19 mouse cellular contexts compared by ENCODE assay signal in genomic region chr11:68756456-68757348, GRCm38 (mm10).
DNase-seq lines count a peak whose midpoint lies in the region; ATAC-seq and TF ChIP-seq lines count a peak whose summit lies in the region.
"Had no signal": no experiment of that assay in that cellular context is flagged by ENCODE, and none has a peak within 500 bp of the region (broad histone marks: within the 10 kb centered on the region; RNA-seq: fewer than 3 reads in every experiment).

No protein-coding gene starts in this region.

- no peak for TF ChIP-seq POLR2A in limb, embryonic 14.5 days (IDR thresholded peaks at IDR 0.05; ENCODE audit: borderline replicate concordance, extremely low read depth, insufficient read depth, insufficient read length)

- ATAC-seq in limb, embryonic 14.5 days (ENCODE audit: low FRiP score, low read depth) = no peak
- ATAC-seq in embryonic facial prominence, embryonic 12.5 days (ENCODE audit: insufficient number of reproducible peaks, insufficient read depth, low FRiP score, low TSS enrichment) = no peak
- ATAC-seq in liver, postnatal 0 days = peak; percentile 74
- ATAC-seq: lung, postnatal 0 days had no signal

- no peak for TF ChIP-seq CTCF in liver, postnatal 0 days (IDR thresholded peaks at IDR 0.05; ENCODE audit: low read depth)

- WGBS in limb, embryonic 14.5 days = 55% methylated on average over 11 of the region's 11 CpGs
- 87% methylated on average over 11 of the region's 11 CpGs for WGBS in limb, embryonic 10.5 days
- 46% methylated on average over 11 of the region's 11 CpGs for WGBS in embryonic facial prominence, embryonic 12.5 days
- WGBS in liver, postnatal 0 days (ENCODE audit: insufficient replicate concordance) = 71% methylated on average over 11 of the region's 11 CpGs

- no peak overlapping the region for H3K4me3 ChIP-seq in limb, embryonic 14.5 days (replicated peaks; ENCODE audit: low read length)
- no peak overlapping the region for H3K4me3 ChIP-seq in limb, embryonic 10.5 days
- no peak overlapping the region for H3K4me3 ChIP-seq in embryonic facial prominence, embryonic 12.5 days
- H3K4me3 ChIP-seq in liver, postnatal 0 days (ENCODE audit: low read depth, low read length) = no peak overlapping the region
- H3K4me3 ChIP-seq: layer of hippocampus, adult 2 months; neural tube, embryonic 13.5 days had no signal

- DNase-seq in cerebellum, adult 9-11 months = peak; percentile 73
- no peak for DNase-seq in cerebellum, adult 8-10 months
- peak; percentile 41 for DNase-seq in limb, embryonic 14.5 days (ENCODE audit: low spot score)
- no peak for DNase-seq in limb, embryonic 10.5 days (ENCODE audit: low spot score)
- DNase-seq in liver, postnatal 0 days = no peak
- DNase-seq in B cell, adult 2 months = no peak
- DNase-seq in Muller cell, postnatal 12 days (ENCODE audit: inconsistent ontology term) = no peak
- DNase-seq: adrenal gland, adult 2 months; heart, adult 18-20 months; heart, postnatal 36 days; kidney, adult 8-10 months; kidney, postnatal 14 days; midbrain, embryonic 14.5 days; thymus, postnatal 25 days had no signal

- H3K4me2 ChIP-seq in limb, embryonic 14.5 days (replicated peaks; ENCODE audit: low read depth, low read length, severe bottlenecking) = no peak overlapping the region
- no peak overlapping the region for H3K4me2 ChIP-seq in embryonic facial prominence, embryonic 12.5 days (replicated peaks)
- no peak overlapping the region for H3K4me2 ChIP-seq in liver, postnatal 0 days (ENCODE audit: low read depth, low read length)
- H3K4me2 ChIP-seq: hindbrain, embryonic 14.5 days; neural tube, embryonic 13.5 days had no signal

- H3K4me1 ChIP-seq in limb, embryonic 14.5 days (ENCODE audit: control insufficient read depth, insufficient read depth, low read length) = peaks cover 33% of the 10 kb centered on the region
- peaks cover 44% of the 10 kb centered on the region for H3K4me1 ChIP-seq in limb, embryonic 10.5 days
- H3K4me1 ChIP-seq in embryonic facial prominence, embryonic 12.5 days = peaks cover 46% of the 10 kb centered on the region
- H3K4me1 ChIP-seq in liver, postnatal 0 days (ENCODE audit: insufficient read depth) = no peaks in the 10 kb centered on the region; the same call in 1 of the 2 replicates

- peak; percentile 82 for TF ChIP-seq EP300 in liver, postnatal 0 days (IDR thresholded peaks at IDR 0.05; ENCODE audit: low read depth)

- no peaks in the 10 kb centered on the region for H3K27me3 ChIP-seq in limb, embryonic 14.5 days (ENCODE audit: control insufficient read depth, insufficient read depth, low read length)
- H3K27me3 ChIP-seq in limb, embryonic 10.5 days (ENCODE audit: low read depth, poor library complexity, severe bottlenecking) = no peaks in the 10 kb centered on the region
- H3K27me3 ChIP-seq in embryonic facial prominence, embryonic 12.5 days = no peaks in the 10 kb centered on the region
- H3K27me3 ChIP-seq in liver, postnatal 0 days (ENCODE audit: insufficient read depth, low read length) = no peaks in the 10 kb centered on the region
- H3K27me3 ChIP-seq: neural tube, embryonic 13.5 days had no signal

- no peak overlapping the region for H3K9ac ChIP-seq in limb, embryonic 14.5 days (ENCODE audit: low read depth, low read length, severe bottlenecking)
- no peak overlapping the region for H3K9ac ChIP-seq in embryonic facial prominence, embryonic 12.5 days
- no peak overlapping the region for H3K9ac ChIP-seq in liver, postnatal 0 days (replicated peaks)
- H3K9ac ChIP-seq: hindbrain, embryonic 14.5 days; neural tube, embryonic 13.5 days had no signal

- H3K27ac ChIP-seq in limb, embryonic 14.5 days (replicated peaks; ENCODE audit: low read depth, low read length) = no peak overlapping the region
- no peak overlapping the region for H3K27ac ChIP-seq in limb, embryonic 10.5 days
- H3K27ac ChIP-seq in embryonic facial prominence, embryonic 12.5 days = peak overlapping the region; percentile 70
- H3K27ac ChIP-seq in liver, postnatal 0 days (ENCODE audit: low read depth) = no peak overlapping the region
- H3K27ac ChIP-seq: hindbrain, embryonic 14.5 days; layer of hippocampus, adult 2 months; neural tube, embryonic 13.5 days had no signal

- no peaks in the 10 kb centered on the region for H3K9me3 ChIP-seq in limb, embryonic 14.5 days (ENCODE audit: control insufficient read depth, low read length)
- H3K9me3 ChIP-seq in limb, embryonic 10.5 days (replicated peaks) = no peaks in the 10 kb centered on the region
- no peaks in the 10 kb centered on the region for H3K9me3 ChIP-seq in embryonic facial prominence, embryonic 12.5 days
- H3K9me3 ChIP-seq in liver, postnatal 0 days (ENCODE audit: low read length) = no peaks in the 10 kb centered on the region
- H3K9me3 ChIP-seq: neural tube, embryonic 13.5 days had no signal

- H3K36me3 ChIP-seq in limb, embryonic 14.5 days (ENCODE audit: control insufficient read depth, insufficient read depth, low read length) = peaks cover 43% of the 10 kb centered on the region
- H3K36me3 ChIP-seq in limb, embryonic 10.5 days = peaks cover 63% of the 10 kb centered on the region
- H3K36me3 ChIP-seq in embryonic facial prominence, embryonic 12.5 days = peaks cover 27% of the 10 kb centered on the region
- no peaks in the 10 kb centered on the region for H3K36me3 ChIP-seq in liver, postnatal 0 days (replicated peaks; ENCODE audit: insufficient read depth, low read length)

Comparison
In these comparisons a context has a peak if more than half of its experiments do, and no peak if none do; other contexts are left out.
1. DNase-seq: peak in cerebellum, adult 9-11 months (single experiment) and limb, embryonic 14.5 days (single experiment); none in cerebellum, adult 8-10 months (single experiment), limb, embryonic 10.5 days (single experiment), liver, postnatal 0 days (single experiment), B cell, adult 2 months (0 of 2) and Muller cell, postnatal 12 days (single experiment).